Mouse (Mus musculus): ENCODE data around the gene Hist1h4m.
"Not testable (repeated sequence)": the region's sequence is repeated elsewhere in the genome, so short reads cannot be mapped to it uniquely, and the experiment has no call there.

The Hist1h4m gene

DNA sequence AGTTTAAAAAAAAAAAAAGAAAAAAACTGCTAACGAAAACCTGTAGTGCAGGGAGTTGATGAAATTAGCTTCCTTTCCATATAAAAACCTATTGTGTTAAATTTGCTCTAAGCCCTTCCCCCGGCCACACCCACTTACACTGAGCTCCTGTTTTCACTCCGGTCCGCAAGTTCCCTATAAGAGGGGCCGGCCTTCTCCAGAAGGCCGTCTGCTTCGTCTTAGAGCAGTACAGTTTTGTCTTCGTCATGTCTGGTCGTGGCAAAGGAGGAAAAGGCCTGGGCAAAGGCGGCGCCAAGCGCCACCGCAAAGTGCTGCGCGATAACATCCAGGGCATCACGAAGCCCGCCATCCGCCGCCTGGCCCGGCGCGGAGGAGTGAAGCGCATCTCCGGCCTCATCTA is at the start of gene Hist1h4m:
Gene Hist1h4m, plus strand, starts transcription at position 208 of the 400 bp plus-strand sequence.
- DNase-seq = peak; percentile 60

DNA sequence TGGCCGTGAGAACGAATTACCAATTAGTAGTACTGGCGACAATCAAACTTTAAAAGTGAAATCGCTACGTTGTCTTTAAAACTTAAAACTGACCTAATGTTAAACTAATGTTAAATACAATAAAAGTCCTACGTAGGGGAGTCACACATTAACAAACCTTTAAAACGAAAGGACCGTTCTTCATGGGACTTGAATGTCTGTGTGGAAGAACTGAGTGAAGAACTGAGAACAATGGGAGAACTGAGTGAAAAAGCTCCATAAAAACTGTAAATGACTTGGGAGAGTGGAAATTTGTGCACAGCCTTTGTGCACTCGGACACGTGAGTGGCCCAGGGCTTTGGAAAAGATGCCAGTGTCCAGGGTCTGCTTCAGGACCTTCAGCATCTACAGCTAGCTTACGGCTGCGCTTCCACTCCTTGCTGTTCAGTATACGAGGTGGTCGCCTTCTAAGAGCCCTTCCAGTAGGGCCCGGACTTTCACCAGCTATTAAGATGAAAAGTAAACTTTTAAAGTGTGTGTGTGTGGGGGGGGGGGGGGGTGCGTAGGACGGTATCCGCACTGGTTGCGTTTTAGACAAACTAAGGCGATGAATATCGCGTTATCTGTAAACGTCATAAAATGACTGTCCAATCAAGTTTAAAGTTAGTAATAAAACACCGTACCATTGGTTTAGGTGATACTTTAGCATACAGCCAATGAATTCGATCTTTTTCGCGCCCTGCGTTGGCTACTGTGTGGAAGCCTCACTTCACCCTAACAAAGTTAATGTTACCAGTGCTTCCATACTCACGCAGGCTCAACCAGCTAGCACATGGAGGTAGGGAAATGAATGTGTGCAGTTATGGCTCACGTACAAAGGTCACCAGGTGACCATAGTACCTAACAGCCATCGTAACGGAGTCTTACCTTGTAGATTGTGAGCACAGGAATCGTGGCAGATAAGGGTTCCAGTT is 32.5 kb upstream of the Hist1h4m start:
- peak; percentile 67 for DNase-seq

GRCm38 (mm10) chr13:21779767-21780731 is 31.5 kb upstream of the Hist1h4m start, which contains the start of gene Hist1h1b:
Gene Hist1h1b, minus strand, starts transcription at chr13:21780625.
- peak; percentile 33 for DNase-seq

DNA sequence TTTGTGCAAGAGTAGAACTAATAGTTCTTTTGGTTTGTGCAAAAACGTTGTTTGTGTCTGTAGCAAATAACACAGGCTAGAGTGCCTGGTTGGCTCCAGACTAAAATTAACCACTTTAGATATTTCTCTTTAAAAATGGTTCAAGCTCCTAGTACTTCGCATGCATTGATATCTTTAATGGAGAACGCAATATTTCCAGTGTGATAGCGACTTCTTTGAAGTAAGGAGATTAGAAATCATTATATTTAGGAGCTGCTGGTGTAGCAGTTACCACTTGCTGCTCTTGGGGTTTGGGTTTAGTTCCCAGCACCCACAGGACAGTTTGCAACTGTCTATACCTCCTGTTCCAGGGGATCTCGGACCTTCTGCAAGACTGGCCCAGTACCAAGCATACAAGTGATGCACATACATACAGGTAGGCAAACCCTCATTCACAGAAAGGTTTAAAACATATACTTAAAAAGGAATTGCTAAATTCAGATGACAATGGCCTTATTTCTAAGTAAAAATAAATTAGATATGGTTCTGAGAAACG is 30.5 kb upstream of the Hist1h4m start:
- DNase-seq = no peak

DNA sequence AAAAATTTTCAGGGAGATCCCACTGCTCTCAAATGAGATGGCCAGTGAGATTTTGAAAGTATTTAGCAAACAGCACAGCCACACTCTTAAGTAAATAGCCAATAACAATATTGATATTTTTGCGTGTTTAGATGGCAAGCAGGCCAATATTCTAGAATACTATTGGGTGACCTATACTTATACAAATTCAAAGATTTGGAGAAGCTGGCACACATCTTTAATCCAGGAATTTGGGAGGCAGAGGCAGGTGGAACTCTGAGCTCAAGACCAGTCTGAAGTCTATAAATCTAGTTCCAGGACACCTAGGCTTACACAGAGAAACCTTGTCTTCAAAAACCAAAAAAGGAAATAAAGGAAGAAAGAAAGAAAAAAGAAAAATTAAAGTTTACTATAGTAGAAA is 29.9 kb upstream of the Hist1h4m start:
- no peak for DNase-seq

GRCm38 (mm10) chr13:21782361-21783254 is 28.9 kb upstream of the Hist1h4m start:
- DNase-seq = not testable (repeated sequence)

GRCm38 (mm10) chr13:21783255-21783617 is 28.3 kb upstream of the Hist1h4m start, which contains the start of gene Hist1h3i:
Gene Hist1h3i, minus strand, starts transcription at chr13:21783370.
- peak; percentile 76 for DNase-seq

DNA sequence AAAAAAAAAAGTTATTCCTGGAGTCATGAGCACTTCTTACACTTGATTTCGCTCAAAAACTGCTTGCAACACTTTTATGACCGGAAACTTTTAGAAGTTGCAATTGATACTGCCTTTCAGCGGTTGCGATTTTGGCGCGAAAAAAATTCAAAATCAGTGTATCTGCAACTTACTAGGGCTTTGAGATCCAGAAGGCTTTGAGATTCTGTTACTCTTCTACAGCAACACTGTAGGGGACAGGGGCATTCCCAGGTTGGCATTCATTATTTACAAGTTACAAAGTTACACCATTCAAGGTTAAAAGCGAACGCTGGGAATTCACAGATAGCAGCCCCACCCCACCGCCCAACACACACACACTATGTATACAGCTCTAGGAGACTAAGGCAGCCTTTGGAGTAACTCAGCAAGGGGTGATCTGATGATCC is 27.8 kb upstream of the Hist1h4m start:
- DNase-seq = peak; percentile 28

DNA sequence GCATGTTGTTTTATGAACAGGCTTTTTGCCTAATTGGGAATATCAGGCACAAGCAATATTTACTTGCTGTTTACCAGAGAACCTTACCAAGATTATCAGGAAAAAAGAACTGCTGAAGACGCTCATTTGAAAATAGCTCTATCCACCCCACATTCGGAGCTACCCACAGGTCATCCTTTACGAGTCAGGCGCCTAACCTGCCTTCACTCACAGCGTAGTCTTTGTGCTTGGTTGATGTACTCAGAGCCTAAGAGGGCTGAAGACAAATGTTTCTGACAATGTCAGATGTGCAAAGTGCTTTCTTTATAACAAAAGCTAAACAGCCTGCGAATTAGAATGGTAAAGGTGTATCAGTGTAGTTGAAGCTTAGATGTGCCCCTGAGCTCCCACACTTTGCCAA is 27.2 kb upstream of the Hist1h4m start:
- DNase-seq = no peak

- DNase-seq = no peak
Observed at GRCm38 (mm10) chr13:21786189-21786898, 25.2 kb upstream of the Hist1h4m start.

- peak; percentile 95 for DNase-seq
Observed at GRCm38 (mm10) chr13:21786899-21787629, 24.5 kb upstream of the Hist1h4m start, which contains the start of the genes Hist1h2an and Hist1h2bp. Gene Hist1h2an, minus strand, starts transcription at chr13:21787218. Gene Hist1h2bp, plus strand, starts transcription at chr13:21787461.

DNA sequence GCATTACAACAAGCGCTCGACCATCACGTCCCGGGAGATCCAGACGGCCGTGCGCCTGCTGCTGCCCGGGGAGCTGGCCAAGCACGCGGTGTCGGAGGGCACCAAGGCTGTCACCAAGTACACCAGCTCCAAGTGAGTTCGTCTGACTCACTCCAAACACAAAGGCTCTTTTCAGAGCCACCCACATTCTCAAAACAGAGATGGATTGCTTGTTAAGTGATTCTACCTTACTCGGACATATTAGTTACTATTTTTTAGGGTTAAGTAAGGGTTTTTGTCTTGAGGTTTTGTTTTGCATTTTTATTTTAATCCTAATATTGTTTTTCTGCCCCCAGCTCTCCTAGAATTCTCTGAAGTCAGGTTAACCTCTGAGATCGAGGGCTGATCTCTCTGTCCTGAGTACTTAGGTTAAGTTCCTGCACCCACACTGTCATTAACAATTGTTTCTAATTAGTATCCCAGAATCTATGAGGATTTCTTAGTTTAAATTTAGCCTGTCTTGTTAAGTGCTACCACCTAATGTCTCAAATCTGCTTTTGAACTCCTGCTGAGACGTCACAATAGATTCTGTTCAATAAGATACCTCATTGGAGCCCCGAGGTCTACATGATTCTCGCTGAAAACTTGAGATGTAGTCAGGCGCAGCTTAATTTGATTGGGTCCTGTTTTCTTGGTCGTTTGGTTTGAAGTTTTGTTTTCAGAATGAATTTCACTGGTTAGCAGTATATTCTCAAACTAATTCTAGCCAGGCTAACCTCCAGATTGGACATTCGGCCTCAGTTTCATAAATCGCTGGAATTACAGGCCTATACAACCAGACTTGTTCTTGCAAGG is 23.6 kb upstream of the Hist1h4m start:
- DNase-seq = no peak

GRCm38 (mm10) chr13:21789925-21790324 is 21.6 kb upstream of the Hist1h4m start:
- DNase-seq = no peak

DNA sequence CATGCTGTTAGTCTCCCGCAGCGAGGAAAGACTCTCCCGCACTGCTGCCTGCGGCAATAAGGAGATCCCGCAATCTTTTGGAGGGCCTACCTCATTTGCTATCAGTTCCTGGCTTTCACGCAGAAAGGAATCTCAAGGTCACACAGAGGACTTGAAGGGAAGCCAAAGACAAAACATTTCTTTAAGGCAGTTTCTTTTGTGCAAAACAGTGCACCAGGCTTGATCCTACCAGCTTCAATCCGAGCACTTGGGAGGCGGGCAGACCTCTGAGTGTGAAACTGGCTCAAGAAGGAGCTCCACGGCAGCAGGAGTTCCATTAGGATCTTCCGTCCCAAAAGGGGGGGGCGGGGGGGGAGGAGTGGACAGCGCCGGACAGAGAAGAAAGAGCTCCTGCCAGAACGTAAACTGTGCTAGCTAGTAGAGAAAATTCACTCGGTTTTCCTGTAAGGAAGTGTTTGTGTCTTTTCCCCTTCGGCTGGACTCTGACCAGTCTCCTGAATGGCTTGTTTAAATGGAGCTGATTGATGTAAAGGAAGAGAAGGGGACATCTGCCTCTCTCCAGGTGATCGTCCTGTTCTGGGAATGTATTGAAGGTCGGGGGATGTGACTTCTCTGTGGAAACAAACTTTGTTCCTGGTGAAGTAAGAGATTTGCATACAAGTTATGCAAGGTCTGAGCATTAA is 20.8 kb upstream of the Hist1h4m start:
- DNase-seq = no peak

GRCm38 (mm10) chr13:21795584-21795983 is 16.0 kb upstream of the Hist1h4m start:
- no peak for DNase-seq

- DNase-seq = not testable (repeated sequence)
Observed at GRCm38 (mm10) chr13:21797163-21797562, 14.4 kb upstream of the Hist1h4m start.

DNA sequence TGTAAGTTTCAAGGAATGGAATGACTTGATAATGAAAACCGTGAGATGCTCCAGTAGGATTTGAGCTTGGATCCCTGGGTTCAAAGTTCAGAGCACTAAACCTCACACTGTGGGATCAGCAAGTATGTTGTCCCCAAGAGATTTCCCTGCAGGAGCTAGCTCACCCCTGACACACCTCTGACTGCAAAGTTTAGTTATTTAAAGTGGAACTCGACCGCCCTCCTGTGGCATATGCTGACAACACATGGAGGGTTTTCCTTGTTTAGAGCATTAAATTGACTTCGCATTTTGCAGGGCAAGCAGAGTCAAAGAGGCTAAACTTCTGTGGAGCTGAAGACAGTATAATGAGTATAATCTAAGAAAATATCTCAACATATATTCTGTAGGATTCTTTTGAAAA is 8.5 kb upstream of the Hist1h4m start:
- DNase-seq = not testable (repeated sequence)

GRCm38 (mm10) chr13:21810073-21810472 is 1.5 kb upstream of the Hist1h4m start, which contains the start of the genes Hist1h2bq and Hist1h2ao:
Gene Hist1h2bq, minus strand, starts transcription at chr13:21810197.
Gene Hist1h2ao, plus strand, starts transcription at chr13:21810465.
- not testable (repeated sequence) for DNase-seq
